Mouse (Mus musculus): ENCODE results near the gene Anxa6. TPM values are rescaled to one million over a fixed set of nuclear protein-coding genes. Genes with fewer than 3 reads are reported as not detected.

Anxa6 gene
- 100 to 1,000 TPM in 1 of 2 experiments, 10 to 100 TPM in 1; 86.3 to 109 TPM for total RNA-seq (2023)

GRCm38 (mm10) chr11:55033040-55033660 is at the start of gene Anxa6:
Gene Anxa6, minus strand, starts transcription at chr11:55033445.

GRCm38 (mm10) chr11:55077331-55078231 is 44.3 kb upstream of the Anxa6 start, which contains the start of gene Ccdc69:
Gene Ccdc69, minus strand, starts transcription at chr11:55078131.

DNA sequence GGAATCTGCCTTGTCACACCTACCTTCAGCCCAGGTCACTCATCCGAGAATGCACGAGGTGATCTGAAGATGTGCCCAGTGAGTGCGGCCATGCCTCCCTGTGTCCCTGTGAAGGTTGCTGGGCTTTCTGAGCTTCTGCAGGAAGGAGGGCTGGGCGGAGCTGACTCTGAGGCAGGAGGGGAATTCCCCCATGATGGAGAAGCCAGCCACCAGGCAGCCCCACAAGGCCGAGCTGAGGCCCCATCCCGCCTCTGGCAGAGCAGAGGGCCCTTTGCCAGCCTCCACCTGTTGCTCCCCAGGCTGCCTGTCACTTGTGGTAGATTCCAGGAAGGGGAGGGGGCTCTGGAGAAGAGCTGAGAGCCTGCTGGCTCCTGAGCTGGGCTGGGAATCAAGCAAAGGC is 70.4 kb downstream of the Anxa6 start, which contains the start of gene Tnip1:
Gene Tnip1, minus strand, starts transcription at position 108 of the 400 bp plus-strand sequence.

Other genes starting within 250 kb of the Anxa6 start
- gene Cdc42se2, start 245.8 kb downstream of the Anxa6 start, total RNA-seq (2023) = 10 to 100 TPM; 49.0 to 53.1 TPM
- 1 to 10 TPM; 2.0 to 3.0 TPM for gene Lyrm7, start 172.5 kb downstream of the Anxa6 start, total RNA-seq (2023)
- 100 to 1,000 TPM; 121 to 125 TPM for gene Hint1, start 167.1 kb downstream of the Anxa6 start, total RNA-seq (2023)
- 10 to 100 TPM in 1 of 2 experiments, 1 to 10 TPM in 1; 9.9 to 10.5 TPM for gene Gpx3, start 131.0 kb downstream of the Anxa6 start, total RNA-seq (2023)
- 10 to 100 TPM; 59.5 to 60.0 TPM for gene Tnip1, start 70.5 kb downstream of the Anxa6 start, total RNA-seq (2023)
- gene Ccdc69, start 44.7 kb upstream of the Anxa6 start, total RNA-seq (2023) = 1 to 10 TPM; 8.7 TPM
- gene Gm2a, start 64.7 kb upstream of the Anxa6 start, total RNA-seq (2023) = 100 to 1,000 TPM; 107 to 126 TPM
- under 1 TPM; 0.26 to 0.38 TPM for gene Slc36a3, start 118.3 kb upstream of the Anxa6 start, total RNA-seq (2023)
- gene Slc36a2, start 151.6 kb upstream of the Anxa6 start, total RNA-seq (2023) = 1 to 10 TPM; 2.1 to 4.1 TPM
- gene Slc36a1, start 170.9 kb upstream of the Anxa6 start, total RNA-seq (2023) = 10 to 100 TPM; 33.1 to 36.1 TPM

All from neutrophil, adult 83 days (primary cell).